Mouse (Mus musculus): ENCODE results near the gene Fbxo22.

DNA sequence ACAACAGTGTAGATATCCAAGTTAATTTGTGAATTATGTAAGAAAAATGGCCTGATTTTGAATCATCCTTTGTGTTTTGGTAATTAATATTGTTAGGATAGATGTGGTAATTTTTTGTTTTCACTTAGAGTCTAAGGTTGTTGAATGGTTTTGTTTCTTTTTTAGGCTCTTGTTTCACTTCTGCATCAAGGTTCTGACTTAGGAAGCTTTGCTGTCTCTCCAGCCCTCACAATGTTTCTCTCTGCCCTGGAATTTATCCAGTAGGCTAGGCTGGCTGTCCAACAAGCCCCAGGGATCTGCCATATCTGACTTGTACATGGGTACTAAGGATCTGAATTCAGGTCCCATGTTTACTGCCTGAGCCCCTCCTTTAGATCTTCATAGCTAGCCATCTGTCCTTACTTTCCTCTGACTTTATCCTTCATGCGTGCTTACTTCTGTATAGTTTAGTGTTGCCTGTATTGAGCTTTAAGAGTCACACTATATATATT lies 36.5 kb upstream of the Fbxo22 start:
- TF ChIP-seq CTCF (IDR thresholded peaks at IDR 0.05; ENCODE audit: low read depth) = no peak
- TF ChIP-seq EP300 (IDR thresholded peaks at IDR 0.05; ENCODE audit: low read depth) = no peak
